Mouse (Mus musculus) adrenal gland, adult 18-20 months (tissue): ENCODE measurements around the gene Gnao1. TPM values are rescaled to one million over a fixed set of nuclear protein-coding genes. Genes with fewer than 3 reads are reported as not detected.

Experiments used
- DNase-seq, 2 experiments: peaks; one replicate each; pipeline ENCODE4 v3.0.0; 2021 to 2022; ENCODE audit warnings: low spot score in 2 of 2
- total RNA-seq, 2 experiments: library from RNA; stranded (reverse); gene quantifications; 1 replicate in 1 of 2; 2 replicates in 1 of 2; pipeline ENCODE4 v1.2.3; 2021

The Gnao1 gene
- total RNA-seq, 2 experiments from 2014 or later = 32.5 to 52.8 TPM

DNA sequence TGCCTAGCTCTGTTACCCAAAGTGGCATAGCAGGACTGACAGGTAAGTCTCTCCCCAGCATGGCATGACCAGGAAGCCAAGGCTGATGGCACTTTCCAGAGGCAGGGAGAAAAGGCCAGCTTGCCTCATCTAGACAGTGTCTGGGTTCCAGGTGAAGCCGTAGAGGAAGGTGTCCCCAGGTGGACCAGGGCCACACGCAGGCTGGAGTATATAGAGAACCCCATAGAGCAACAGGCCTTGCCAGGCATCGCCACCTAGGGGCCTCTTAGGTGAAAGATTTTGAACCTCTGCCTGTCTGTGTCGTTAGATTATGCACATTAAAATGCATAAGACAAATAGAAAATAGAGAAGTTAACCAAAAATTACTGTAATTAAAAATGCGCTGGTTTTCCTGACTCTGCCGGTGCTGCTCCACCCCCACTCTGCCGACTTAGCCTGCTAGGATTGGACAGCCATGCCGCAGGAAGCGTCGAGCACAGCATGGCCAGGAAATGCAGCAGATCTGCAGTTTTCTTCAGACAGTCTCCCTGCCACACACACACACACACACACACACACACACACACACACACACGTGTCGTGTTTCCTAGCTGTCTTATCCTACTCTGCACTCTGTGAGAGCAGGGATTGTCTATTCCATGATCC is 34.2 kb downstream of the Gnao1 start:
- no peak for DNase-seq

DNA sequence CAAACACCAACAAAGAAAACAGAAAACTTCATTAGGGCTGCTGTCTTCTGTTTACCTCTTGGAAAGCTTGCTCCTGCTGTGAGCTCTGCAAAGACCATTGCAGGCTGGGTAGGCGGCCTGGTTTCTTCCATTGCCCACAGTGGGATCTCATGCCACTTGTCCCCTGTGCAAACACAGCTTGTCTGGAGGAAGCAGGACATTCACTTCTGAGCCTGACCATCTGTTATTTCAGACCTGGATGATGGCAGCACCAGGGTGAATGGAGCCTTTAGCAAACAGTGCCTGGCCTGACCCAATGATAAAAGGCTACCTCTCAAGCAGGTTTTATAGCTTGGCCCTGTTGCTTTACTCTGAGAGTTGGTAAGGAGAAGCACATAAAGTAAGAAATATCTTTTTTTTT is 35.4 kb downstream of the Gnao1 start:
- no peak for DNase-seq

DNA sequence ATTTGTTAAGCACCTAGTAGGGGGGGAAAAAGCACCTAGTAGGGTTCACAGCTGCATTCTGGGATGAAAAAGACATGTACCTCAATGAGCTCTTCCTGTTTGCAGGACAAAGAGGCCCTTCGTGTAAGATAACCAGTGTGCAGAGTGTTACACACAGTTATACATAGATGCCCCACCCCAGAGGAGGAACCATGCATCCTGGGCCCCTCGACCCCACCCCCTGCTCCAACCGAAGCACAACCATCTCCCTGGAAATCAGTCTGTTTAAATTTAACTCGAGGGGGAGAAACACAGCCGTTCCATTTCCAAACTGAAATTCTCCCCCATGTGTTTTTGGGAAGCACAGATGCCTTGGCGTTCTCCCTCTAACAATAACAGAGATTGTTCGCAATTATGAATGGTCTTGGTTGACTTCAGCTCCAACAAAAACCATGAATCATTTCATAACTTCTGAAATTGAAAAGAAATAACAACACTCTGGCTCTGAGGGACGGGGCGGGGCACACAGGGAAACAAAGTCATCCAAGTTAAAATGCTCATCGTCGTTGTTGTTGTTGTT is 42.4 kb downstream of the Gnao1 start:
- DNase-seq = no peak

DNA sequence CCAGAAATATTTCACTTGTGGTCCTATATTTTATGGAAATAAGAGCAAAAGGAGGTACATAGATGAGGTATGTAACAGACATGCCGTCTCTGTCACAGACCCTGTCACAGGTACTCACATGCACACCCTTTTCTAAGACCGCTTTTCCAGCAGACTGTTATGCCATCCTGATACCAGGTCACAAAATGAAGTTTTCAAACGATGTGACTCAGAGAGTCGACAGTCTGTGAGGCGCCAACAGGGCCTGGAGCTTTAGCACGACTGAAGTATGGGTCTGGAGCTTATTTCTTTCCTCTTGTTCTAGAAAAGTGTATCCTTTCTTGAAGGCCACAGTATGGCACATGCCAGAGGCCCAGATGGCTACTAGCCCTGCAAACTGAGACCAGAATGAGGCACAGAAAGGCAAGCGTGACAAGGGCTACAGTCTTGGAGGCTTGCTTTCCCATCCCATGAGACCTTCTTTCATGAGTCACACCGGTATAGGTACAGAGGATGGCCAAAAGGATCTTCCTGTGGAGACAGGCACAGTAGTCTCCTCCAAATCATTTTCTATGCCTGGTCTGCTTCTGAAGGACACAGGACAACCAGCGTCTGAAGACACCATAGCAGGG is 43.2 kb downstream of the Gnao1 start:
- DNase-seq = no peak

- DNase-seq = no peak
Observed at GRCm38 (mm10) chr8:93854676-93855075, 44.9 kb downstream of the Gnao1 start.

DNA sequence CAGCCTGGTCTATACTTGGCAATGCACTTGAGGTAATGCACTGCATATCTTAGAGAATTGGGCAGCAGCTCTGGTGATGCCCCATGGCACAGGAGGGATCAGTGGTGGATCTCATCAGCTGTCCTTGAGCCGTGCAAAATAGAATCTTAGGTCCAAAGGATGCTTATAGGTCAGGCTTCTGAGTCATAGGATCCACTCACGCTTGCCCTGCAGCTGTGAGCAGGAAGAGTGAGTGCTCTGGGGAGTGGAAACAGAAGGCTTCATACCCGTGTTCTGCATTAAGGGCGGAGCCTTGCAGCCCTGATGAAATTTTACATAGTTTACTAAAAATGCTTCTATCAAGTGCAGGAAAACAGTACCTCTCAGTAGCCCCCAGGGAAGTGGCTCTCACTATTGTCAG is 45.5 kb downstream of the Gnao1 start:
- DNase-seq = no peak

DNA sequence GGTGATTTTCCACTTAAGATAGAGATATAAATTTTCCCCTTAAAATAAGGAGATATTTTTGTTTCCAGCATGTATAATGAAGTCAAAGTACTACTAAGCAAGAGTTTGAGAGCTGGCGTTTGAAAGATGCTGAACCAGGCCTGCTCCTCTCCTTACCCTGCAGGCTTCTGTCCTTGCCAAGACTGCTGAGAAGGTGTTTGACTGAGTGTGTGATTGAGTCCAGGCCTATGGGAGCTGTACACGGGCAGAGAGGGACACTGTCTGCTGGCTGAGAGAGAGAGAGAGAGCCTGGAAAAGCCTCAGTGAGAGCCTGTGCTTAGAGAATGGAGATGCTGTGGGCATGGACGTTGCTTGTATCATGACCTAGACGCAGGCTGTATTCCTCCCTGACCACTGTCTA is 47.4 kb downstream of the Gnao1 start:
- DNase-seq = no peak

GRCm38 (mm10) chr8:93858286-93858685 is 48.5 kb downstream of the Gnao1 start:
- no peak for DNase-seq

- no peak for DNase-seq
Observed at GRCm38 (mm10) chr8:93860020-93860419, 50.3 kb downstream of the Gnao1 start.

GRCm38 (mm10) chr8:93864064-93864463 is 54.3 kb downstream of the Gnao1 start:
- no peak for DNase-seq

DNA sequence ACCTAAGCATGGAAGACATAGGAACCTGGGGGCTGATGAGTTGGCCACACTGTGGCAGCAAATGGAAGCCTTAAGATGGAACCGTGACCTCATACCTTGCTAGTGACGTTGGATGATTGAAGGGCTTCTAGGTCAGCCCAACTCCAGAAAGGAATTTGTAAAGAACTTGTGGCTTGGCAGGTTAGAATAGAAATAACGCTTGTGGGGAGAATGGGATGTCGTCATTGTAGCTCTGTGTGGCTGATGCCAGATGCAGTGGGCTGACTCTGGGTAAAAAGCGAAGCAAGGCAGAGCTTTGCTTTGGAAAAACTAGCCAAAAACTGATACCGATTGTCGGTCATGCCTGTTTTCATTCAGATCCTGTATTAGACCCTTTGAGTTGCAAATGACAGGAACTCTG is 56.5 kb downstream of the Gnao1 start:
- no peak for DNase-seq

DNA sequence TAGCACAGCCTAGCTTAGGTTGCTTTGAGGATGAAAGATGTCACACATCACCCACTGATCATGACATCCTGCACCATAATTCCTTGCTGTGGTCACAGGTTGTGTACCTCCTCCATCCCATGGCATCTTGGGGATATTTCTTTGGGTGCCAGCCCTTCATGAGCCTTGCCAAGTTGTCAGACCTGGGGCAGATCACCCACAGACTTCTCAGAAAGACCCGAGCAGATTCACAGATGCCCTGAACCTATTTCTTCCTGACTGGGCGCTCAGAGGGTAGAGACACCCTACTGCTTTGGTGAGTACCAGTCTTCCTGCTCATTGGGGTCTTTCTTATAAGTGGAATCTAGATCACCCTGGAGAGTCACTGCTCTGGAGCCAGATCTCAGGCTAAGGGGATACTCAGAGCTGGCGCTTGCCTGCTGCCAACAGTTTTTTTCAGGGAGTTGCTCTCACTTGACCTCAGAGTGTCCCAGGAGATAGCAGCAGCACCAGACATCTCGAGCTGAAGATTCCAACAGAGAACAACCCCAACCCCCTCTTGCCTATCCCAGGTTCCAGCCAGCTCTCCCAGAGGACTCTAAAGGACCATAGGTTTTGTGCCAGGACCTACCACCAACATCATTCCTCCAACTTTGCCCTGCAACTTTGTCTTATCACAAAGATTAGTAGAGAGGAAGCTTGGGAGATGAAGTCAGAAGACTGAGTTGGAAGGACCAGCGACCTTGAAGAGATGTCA is 58.9 kb downstream of the Gnao1 start:
- DNase-seq = no peak

- DNase-seq = no peak
Observed at GRCm38 (mm10) chr8:93871275-93871674, 61.5 kb downstream of the Gnao1 start.

DNA sequence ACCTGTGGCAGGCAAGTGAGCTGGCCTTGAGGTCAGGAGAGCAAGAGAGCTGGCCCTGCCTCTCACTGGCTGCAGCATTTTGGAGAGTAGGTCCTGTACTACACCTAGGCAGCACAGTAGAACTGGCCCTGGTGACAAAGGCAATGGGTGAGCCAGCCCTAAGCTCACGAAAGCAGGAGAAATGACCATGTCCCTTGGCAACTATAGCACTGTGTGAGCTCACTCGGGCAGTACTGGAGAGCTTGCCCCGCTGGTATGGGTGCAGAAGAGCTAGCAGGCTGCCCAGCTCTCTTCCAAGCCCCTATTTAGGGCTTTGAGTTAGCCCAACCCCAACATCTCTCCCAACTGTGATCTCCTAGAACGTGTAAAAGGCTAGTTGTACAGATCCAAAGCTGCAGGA is 68.6 kb downstream of the Gnao1 start:
- DNase-seq = no peak

DNA sequence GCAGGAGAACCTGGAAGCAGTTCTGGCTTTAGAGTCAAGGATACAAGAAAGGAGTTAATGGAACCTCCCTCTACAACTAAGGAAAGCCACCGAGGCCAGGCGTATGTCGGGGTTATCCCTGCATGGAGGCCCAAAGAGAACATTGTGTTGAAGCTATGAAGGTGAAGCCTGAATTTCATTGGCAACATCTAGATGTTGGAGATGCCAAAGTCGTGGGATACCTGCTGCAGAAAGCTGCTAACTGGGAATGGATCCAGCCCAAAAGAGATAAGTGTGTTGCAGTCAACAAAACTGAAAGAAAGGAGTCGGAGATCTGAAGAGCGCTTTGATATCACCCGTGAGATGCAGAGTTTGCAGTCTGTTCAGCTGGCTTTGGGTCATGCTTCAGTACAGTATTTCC is 70.2 kb downstream of the Gnao1 start:
- DNase-seq = no peak

- DNase-seq = no peak
Observed at GRCm38 (mm10) chr8:93881381-93881780, 71.6 kb downstream of the Gnao1 start.

DNA sequence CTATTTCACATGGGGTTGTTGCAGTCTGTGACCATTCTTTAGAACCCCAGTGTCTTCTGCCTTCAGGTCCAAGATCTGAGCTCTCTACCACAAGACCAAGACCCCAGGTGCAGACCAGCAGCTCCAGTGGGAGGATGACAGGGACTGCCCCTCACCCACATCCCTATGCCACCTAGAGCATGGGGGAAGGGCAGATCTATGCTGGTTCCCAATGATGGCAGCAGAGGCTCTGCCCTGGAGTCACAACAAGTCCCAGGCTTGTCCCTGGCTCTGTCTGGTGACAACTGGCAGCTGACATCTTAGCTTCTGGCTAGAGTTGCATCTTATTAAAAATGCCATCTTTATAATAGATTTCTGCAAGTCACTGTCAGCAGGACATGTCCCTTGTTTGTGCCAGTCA is 73.5 kb downstream of the Gnao1 start:
- DNase-seq = no peak

DNA sequence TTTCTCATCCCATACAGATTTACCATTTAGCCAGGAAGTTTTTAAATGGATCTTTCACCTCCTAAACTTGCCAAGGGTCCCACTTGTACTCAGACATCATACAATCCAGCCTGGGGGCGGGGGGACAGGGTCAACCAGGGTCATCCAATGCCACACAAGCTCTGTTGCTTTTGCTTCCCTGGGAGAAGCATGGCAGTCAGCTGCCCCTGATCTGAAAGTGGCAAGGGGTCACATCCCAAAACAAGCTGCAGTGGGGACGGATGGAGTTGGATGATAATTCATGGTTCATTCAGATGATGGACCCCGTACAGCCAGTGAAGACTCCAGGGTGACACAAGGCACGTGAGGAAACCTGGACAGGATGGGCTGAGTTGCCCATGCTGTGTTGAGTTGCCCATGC is 74.0 kb downstream of the Gnao1 start:
- no peak for DNase-seq

GRCm38 (mm10) chr8:93884316-93884715 is 74.5 kb downstream of the Gnao1 start:
- DNase-seq = no peak

GRCm38 (mm10) chr8:93886181-93886580 is 76.4 kb downstream of the Gnao1 start:
- no peak for DNase-seq

DNA sequence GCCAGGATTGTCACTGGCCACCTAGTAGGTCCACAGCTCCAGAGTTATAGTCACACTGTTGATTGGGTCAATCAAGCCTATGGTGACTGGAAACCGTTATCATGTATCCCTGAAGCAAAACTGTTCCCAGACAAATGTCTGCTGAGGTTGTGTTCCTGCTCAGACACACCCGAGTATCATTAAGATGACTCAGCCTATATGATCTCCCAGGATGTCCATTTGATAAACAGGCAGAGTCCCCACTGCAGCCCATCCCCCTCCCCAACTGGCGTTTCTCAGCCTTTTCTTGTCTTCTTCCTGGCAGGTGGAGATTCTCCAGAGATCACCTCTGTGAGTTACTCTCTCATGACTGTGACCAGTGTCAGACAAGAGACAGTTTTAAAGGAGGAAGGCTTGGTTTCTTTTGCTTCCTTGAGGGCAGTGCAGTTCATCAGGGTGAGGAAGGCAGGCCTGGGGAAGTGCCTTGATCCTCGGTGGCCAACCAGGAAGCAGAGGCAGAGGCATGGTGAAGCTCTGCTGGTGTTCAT is 78.4 kb downstream of the Gnao1 start:
- no peak for DNase-seq
